Comparison of ENCODE assay signal across 8 mouse cellular contexts in the genomic region with DNA sequence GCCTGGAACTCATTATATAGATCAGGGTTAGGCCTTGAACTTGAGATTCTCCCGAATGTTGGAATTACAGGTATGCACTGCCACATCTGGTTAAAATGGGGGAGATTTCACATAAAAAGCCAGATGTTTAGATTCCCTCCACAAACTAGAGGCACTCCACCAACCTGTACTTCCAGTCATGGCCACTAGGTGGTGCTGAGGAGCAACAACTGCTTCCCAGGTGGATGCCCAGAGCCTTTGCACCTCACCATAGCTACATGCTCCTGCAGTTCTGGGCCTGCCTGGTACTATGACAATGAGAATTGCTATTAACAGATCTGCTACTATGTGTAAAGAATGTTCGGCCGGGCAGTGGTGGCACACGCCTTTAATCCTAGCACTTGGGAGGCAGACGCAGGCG. TPM values are rescaled to one million over a fixed set of nuclear protein-coding genes. Genes with fewer than 3 reads are reported as not detected.
DNase-seq lines count a peak whose midpoint lies in the region; ATAC-seq and TF ChIP-seq lines count a peak whose summit lies in the region.
"Had no signal": no experiment of that assay in that cellular context is flagged by ENCODE, and none has a peak within 500 bp of the region (broad histone marks: within the 10 kb centered on the region; RNA-seq: fewer than 3 reads in every experiment).

No protein-coding gene starts in this region.

- no peak overlapping the region for H3K9ac ChIP-seq in intestine, embryonic 14.5 days (ENCODE audit: low read length)
- H3K9ac ChIP-seq in midbrain, embryonic 11.5 days (ENCODE audit: low read length) = no peak overlapping the region; the same call in 1 of the 2 replicates

- TF ChIP-seq CTCF in left cerebral cortex, adult 2 months (IDR thresholded peaks at IDR 0.05) = peak; percentile 94
- peak; percentile 79; the same call in 1 of the 2 replicates for TF ChIP-seq CTCF in small intestine, adult 2 months (IDR thresholded peaks at IDR 0.05; ENCODE audit: extremely low read depth, insufficient read length, insufficient replicate concordance, low read depth, low read length)

- no peaks in the 10 kb centered on the region for H3K27me3 ChIP-seq in intestine, embryonic 14.5 days (replicated peaks; ENCODE audit: control insufficient read depth, insufficient read depth, low read length)
- H3K27me3 ChIP-seq in midbrain, embryonic 11.5 days (ENCODE audit: control insufficient read depth, insufficient read depth, low read length) = no peaks in the 10 kb centered on the region
- no peaks in the 10 kb centered on the region for H3K27me3 ChIP-seq in small intestine, adult 2 months (ENCODE audit: control insufficient read depth, insufficient read depth, low read length)
- H3K27me3 ChIP-seq: midbrain, embryonic 12.5 days had no signal

- 46% methylated on average over 6 of the region's 6 CpGs for WGBS in intestine, embryonic 14.5 days
- WGBS in midbrain, embryonic 11.5 days = 46% methylated on average over 6 of the region's 6 CpGs
- WGBS in small intestine, adult 2 months = 41% methylated on average over 6 of the region's 6 CpGs

- H3K36me3 ChIP-seq in intestine, embryonic 14.5 days (ENCODE audit: control insufficient read depth, insufficient read depth, low read length) = no peaks in the 10 kb centered on the region
- H3K36me3 ChIP-seq in midbrain, embryonic 11.5 days (ENCODE audit: control insufficient read depth, insufficient read depth, low read length) = no peaks in the 10 kb centered on the region
- H3K36me3 ChIP-seq in small intestine, adult 2 months (ENCODE audit: control insufficient read depth, insufficient read depth, low read length) = no peaks in the 10 kb centered on the region
- H3K36me3 ChIP-seq: midbrain, embryonic 12.5 days had no signal

- peak; percentile 90 to 94 for DNase-seq in adrenal gland, adult 18-20 months (ENCODE audit: low spot score in 2 of 2)
- peak; percentile 80 to 88 for DNase-seq in cerebellum, postnatal 25 days
- DNase-seq in frontal cortex, postnatal 25 days (ENCODE audit: low spot score in 2 of 2) = peak; percentile 83 to 84
- peak; percentile 99 for DNase-seq in intestine, embryonic 14.5 days (ENCODE audit: low spot score)
- DNase-seq in left cerebral cortex, adult 2 months (ENCODE audit: extremely low spot score in 1 of 2, low spot score in 2 of 2) = peak; percentile 80 to 89
- peak; percentile 99 for DNase-seq in midbrain, embryonic 11.5 days (ENCODE audit: low spot score, missing footprints)

- no peak overlapping the region for H3K4me3 ChIP-seq in intestine, embryonic 14.5 days (ENCODE audit: low read depth, low read length)
- no peak overlapping the region for H3K4me3 ChIP-seq in left cerebral cortex, adult 2 months
- no peak overlapping the region for H3K4me3 ChIP-seq in midbrain, embryonic 11.5 days (ENCODE audit: low read depth, low read length)
- H3K4me3 ChIP-seq in small intestine, adult 2 months (ENCODE audit: low read depth, low read length) = no peak overlapping the region
- H3K4me3 ChIP-seq: midbrain, embryonic 12.5 days had no signal

- H3K4me1 ChIP-seq in intestine, embryonic 14.5 days (replicated peaks; ENCODE audit: control insufficient read depth, insufficient read depth, low read length) = no peaks in the 10 kb centered on the region
- peaks cover 5% of the 10 kb centered on the region; the same call in 1 of the 2 replicates for H3K4me1 ChIP-seq in midbrain, embryonic 11.5 days (ENCODE audit: control insufficient read depth, insufficient read depth, low read length)
- H3K4me1 ChIP-seq in small intestine, adult 2 months (ENCODE audit: control insufficient read depth, insufficient read depth, insufficient read length, low read length) = no peaks in the 10 kb centered on the region

- no peak for TF ChIP-seq POLR2A in small intestine, adult 2 months (IDR thresholded peaks at IDR 0.05; ENCODE audit: low read depth, low read length)

- H3K27ac ChIP-seq in intestine, embryonic 14.5 days (ENCODE audit: low read depth) = no peak overlapping the region
- no peak overlapping the region; the same call in 1 of the 2 replicates for H3K27ac ChIP-seq in left cerebral cortex, adult 2 months
- no peak overlapping the region for H3K27ac ChIP-seq in midbrain, embryonic 11.5 days (ENCODE audit: low read depth, low read length)
- H3K27ac ChIP-seq in small intestine, adult 2 months (ENCODE audit: insufficient read depth, low read depth, low read length) = no peak overlapping the region
- H3K27ac ChIP-seq: midbrain, embryonic 12.5 days had no signal

- intact Hi-C loops in left cerebral cortex, adult 2 months (cut with DNase I) = loop anchor here (1.0 to 2.0 kb wide), 2 partner anchors 78 to 107 kb away; partner anchors contain the start of gene Kcnb1

- no peak overlapping the region for H3K4me2 ChIP-seq in intestine, embryonic 14.5 days (ENCODE audit: low read length)
- H3K4me2 ChIP-seq in midbrain, embryonic 11.5 days = no peak overlapping the region
- H3K4me2 ChIP-seq: midbrain, embryonic 12.5 days had no signal

- H3K9me3 ChIP-seq in intestine, embryonic 14.5 days (ENCODE audit: control insufficient read depth, low read length) = no peaks in the 10 kb centered on the region
- no peaks in the 10 kb centered on the region for H3K9me3 ChIP-seq in midbrain, embryonic 11.5 days (ENCODE audit: control insufficient read depth, low read length)
- H3K9me3 ChIP-seq: midbrain, embryonic 12.5 days had no signal

- no peak for ATAC-seq in intestine, embryonic 14.5 days (replicated peaks; ENCODE audit: low FRiP score, low TSS enrichment, low read depth)
- ATAC-seq in midbrain, embryonic 11.5 days (ENCODE audit: low FRiP score) = 0 out of 2 replicates have a peak, but pooled peaks have one; percentile 5

RNA-seq across cellular contexts. Expression of gene Znfx1, which starts 49.9 kb away (rescaled TPM):
- 10 to 100 TPM; 56.3 to 72.9 TPM for total RNA-seq in adrenal gland, adult 18-20 months (2021)
- 7.1 and 7.2 TPM in 2 replicates for polyA plus RNA-seq in intestine, embryonic 14.5 days (2014; fragmentation: Nextera tagmentation; extraction: Ambion mirVana)
- total RNA-seq in left cerebral cortex, adult 2 months (2021) = 10 to 100 TPM; 76.7 to 80.7 TPM
- polyA plus RNA-seq in midbrain, embryonic 11.5 days (2014; fragmentation: Nextera tagmentation; extraction: Ambion mirVana) = 5.4 and 5.5 TPM in 2 replicates
- 21.0 and 56.0 TPM in 2 replicates for polyA plus RNA-seq in small intestine, adult 2 months (2012; rRNA removed)
